Mouse (Mus musculus) heart, postnatal 4 days (tissue): ENCODE data around the gene Rsrp1. TPM values are rescaled to one million over a fixed set of nuclear protein-coding genes. Genes with fewer than 3 reads are reported as not detected.
A peak's percentile ranks its signal among the peaks of the same experiment; 100 is the strongest.
"Not testable (repeated sequence)": the region's sequence is repeated elsewhere in the genome, so short reads cannot be mapped to it uniquely, and the experiment has no call there.

Source experiments
- DNase-seq: peaks from one replicate; pipeline ENCODE4 v3.0.0; 2021
- total RNA-seq, 2 experiments: library from RNA; stranded (reverse); gene quantifications; 2 replicates each; pipeline ENCODE4 v1.2.3; 2021

The Rsrp1 gene
- 100 to 1,000 TPM; 105 to 117 TPM for total RNA-seq

- peak; percentile 98 for DNase-seq
Measured at GRCm38 (mm10) chr4:134923258-134924018, at the start of gene Rsrp1. Gene Rsrp1 (plus strand): TSS chr4:134923592.

- no peak for DNase-seq
Measured at GRCm38 (mm10) chr4:134876171-134876570, 47.2 kb upstream of the Rsrp1 start.

- peak; percentile 83 for DNase-seq
Measured at GRCm38 (mm10) chr4:134879410-134879981, 43.9 kb upstream of the Rsrp1 start.

- DNase-seq: peak; percentile 28
Measured at GRCm38 (mm10) chr4:134880041-134880440, 43.4 kb upstream of the Rsrp1 start.

- DNase-seq: peak; percentile 52
Measured at GRCm38 (mm10) chr4:134883266-134883665, 40.1 kb upstream of the Rsrp1 start.

- DNase-seq: peak; percentile 60
Measured at GRCm38 (mm10) chr4:134883808-134884207, 39.6 kb upstream of the Rsrp1 start.

- peak; percentile 28 for DNase-seq
Measured at GRCm38 (mm10) chr4:134884364-134884763, 39.0 kb upstream of the Rsrp1 start.

- DNase-seq: peak; percentile 71
Measured at GRCm38 (mm10) chr4:134892096-134892495, 31.3 kb upstream of the Rsrp1 start.

- no peak for DNase-seq
Measured at GRCm38 (mm10) chr4:134897256-134897655, 26.1 kb upstream of the Rsrp1 start.

GRCm38 (mm10) chr4:134901126-134901525 lies 22.3 kb upstream of the Rsrp1 start:
- no peak for DNase-seq

GRCm38 (mm10) chr4:134903046-134903445 lies 20.3 kb upstream of the Rsrp1 start:
- DNase-seq: no peak

GRCm38 (mm10) chr4:134911406-134911805 lies 12.0 kb upstream of the Rsrp1 start:
- DNase-seq: not testable (repeated sequence)

GRCm38 (mm10) chr4:134913413-134913812 lies 10.0 kb upstream of the Rsrp1 start:
- DNase-seq: peak; percentile 82

GRCm38 (mm10) chr4:134914122-134914863 lies 9.1 kb upstream of the Rsrp1 start:
- no peak for DNase-seq

GRCm38 (mm10) chr4:134914864-134915209 lies 8.6 kb upstream of the Rsrp1 start, which contains the start of gene Tmem50a:
Gene Tmem50a (minus strand): TSS chr4:134915024.
- DNase-seq: peak; percentile 96

GRCm38 (mm10) chr4:134915223-134916050 lies 8.0 kb upstream of the Rsrp1 start:
- no peak for DNase-seq

GRCm38 (mm10) chr4:134917194-134917593 lies 6.2 kb upstream of the Rsrp1 start:
- DNase-seq: no peak

GRCm38 (mm10) chr4:134918381-134918780 lies 5.0 kb upstream of the Rsrp1 start:
- peak; percentile 79 for DNase-seq

- DNase-seq: no peak
Measured at GRCm38 (mm10) chr4:134919733-134920540, 3.5 kb upstream of the Rsrp1 start.

- DNase-seq: no peak
Measured at GRCm38 (mm10) chr4:134920631-134921030, 2.8 kb upstream of the Rsrp1 start.

- DNase-seq: no peak
Measured at GRCm38 (mm10) chr4:134921703-134922102, 1.7 kb upstream of the Rsrp1 start.
